Mouse (Mus musculus) limb, embryonic 10.5 days (tissue): ENCODE measurements around the gene Rere. TPM values are rescaled to one million over a fixed set of nuclear protein-coding genes. Genes with fewer than 3 reads are reported as not detected.

ENCODE experiments used
- DNase-seq: peaks from one replicate; pipeline ENCODE4 v3.0.0-alpha.2; 2017; ENCODE audit warnings: low spot score
- H3K27ac ChIP-seq: fragments of 300-500 bp; sonication (generic); 2 replicates; pipeline ENCODE4 v1.5.1; 2016; ENCODE audit warnings: mild to moderate bottlenecking
- H3K27me3 ChIP-seq: fragments of 300-500 bp; sonication (generic); 2 replicates; pipeline ENCODE4 v1.6.1; 2016; ENCODE audit warnings: low read depth, mild to moderate bottlenecking; ENCODE audit not compliant: poor library complexity, severe bottlenecking
- H3K36me3 ChIP-seq: fragments of 300-500 bp; sonication (generic); 2 replicates; pipeline ENCODE4 v1.6.1; 2016; ENCODE audit warnings: mild to moderate bottlenecking, moderate library complexity
- H3K4me1 ChIP-seq: fragments of 300-500 bp; sonication (generic); 2 replicates; pipeline ENCODE4 v1.6.1; 2016
- H3K4me3 ChIP-seq: fragments of 300-500 bp; sonication (generic); 2 replicates; pipeline ENCODE4 v1.5.1; 2016; ENCODE audit warnings: mild to moderate bottlenecking, moderate library complexity
- H3K9me3 ChIP-seq: fragments of 300-500 bp; sonication (generic); replicated peaks from 2 replicates; pipeline ENCODE4 v1.6.1; 2016; ENCODE audit warnings: mild to moderate bottlenecking
- WGBS: fragments of 180-500 bp; shearing (Covaris S2); methylation state at CpG from one replicate; pipeline ENCODE4 v1.1.7; 2016; 5-methylcytosine and 5-hydroxymethylcytosine counted together
- polyA plus RNA-seq: library from polyadenylated mRNA; unstranded; fragments of >200 nt; fragmentation: Nextera tagmentation; extraction: Ambion mirVana; gene quantifications from 2 replicates; pipeline ENCODE4 v1.2.1, GENCODE M21; 2016

The Rere gene
- polyA plus RNA-seq, 1 experiment from 2014 or later = 40.3 TPM

GRCm38 (mm10) chr4:150649327-150649726, 367.9 kb downstream of the Rere start:
- H3K4me3 ChIP-seq = no peak overlapping the region
- no peaks in the 10 kb centered on the region for H3K9me3 ChIP-seq
- no peak overlapping the region for H3K27ac ChIP-seq
- H3K4me1 ChIP-seq = peaks cover 21% of the 10 kb centered on the region
- WGBS = 86% methylated on average over 5 of the region's 5 CpGs
- no peak for DNase-seq
- peaks cover 36% of the 10 kb centered on the region for H3K27me3 ChIP-seq
- no peaks in the 10 kb centered on the region for H3K36me3 ChIP-seq

- peak; percentile 66 for DNase-seq
- H3K27me3 ChIP-seq = peaks cover 46% of the 10 kb centered on the region
- H3K4me3 ChIP-seq = peak within 1 kb of the TSS; percentile 54
- H3K36me3 ChIP-seq = no peaks in the 10 kb centered on the region
- peaks cover 23% of the 10 kb centered on the region for H3K4me1 ChIP-seq
- WGBS = 5% methylated on average over 41 of the region's 41 CpGs
- no peaks in the 10 kb centered on the region for H3K9me3 ChIP-seq
- H3K27ac ChIP-seq = 0 out of 2 replicates have a peak within 1 kb of the TSS, but pooled peaks have one; percentile 27
These were observed 370.2 kb downstream of the Rere start, which contains the start of gene Slc45a1 for GRCm38 (mm10) chr4:150651390-150652277. Gene Slc45a1 (minus strand): TSS chr4:150652174.

- no peaks in the 10 kb centered on the region for H3K36me3 ChIP-seq
- H3K4me3 ChIP-seq = no peak overlapping the region
- H3K4me1 ChIP-seq = peaks cover 23% of the 10 kb centered on the region
- H3K27me3 ChIP-seq = peaks cover 46% of the 10 kb centered on the region
- DNase-seq = no peak
- no peaks in the 10 kb centered on the region for H3K9me3 ChIP-seq
- H3K27ac ChIP-seq = no peak overlapping the region
- WGBS = 34% methylated on average over 11 of the region's 11 CpGs
These were observed 371.7 kb downstream of the Rere start for GRCm38 (mm10) chr4:150653072-150653599.

- Histone ChIP-seq H3K9me3 (no peaks in the 10 kb centered on the region), H3K36me3 (no peaks in the 10 kb centered on the region), H3K27ac (peak overlapping the region; percentile 7; the same call in 1 of the 2 replicates), H3K4me3 (no peak overlapping the region), H3K4me1 (peaks cover 30% of the 10 kb centered on the region), H3K27me3 (peaks cover 43% of the 10 kb centered on the region)
- DNase-seq = peak; percentile 95
- 5% methylated on average over 17 of the region's 17 CpGs for whole genome bisulfite sequencing
These were observed 374.5 kb downstream of the Rere start for GRCm38 (mm10) chr4:150655989-150656388.

GRCm38 (mm10) chr4:150656504-150656903, 375.1 kb downstream of the Rere start:
- H3K27me3 ChIP-seq = peaks cover 41% of the 10 kb centered on the region
- no peak for DNase-seq
- WGBS = 79% methylated on average over 6 of the region's 6 CpGs

GRCm38 (mm10) chr4:150659926-150660610, 378.6 kb downstream of the Rere start:
- Histone ChIP-seq H3K4me1 (peaks cover 29% of the 10 kb centered on the region), H3K27me3 (peaks cover 19% of the 10 kb centered on the region), H3K9me3 (no peaks in the 10 kb centered on the region), H3K27ac (peak overlapping the region; percentile 77; the same call in 1 of the 2 replicates), H3K36me3 (no peaks in the 10 kb centered on the region), H3K4me3 (no peak overlapping the region)
- 80% methylated on average over 9 of the region's 9 CpGs for WGBS
- no peak for DNase-seq

More at GRCm38 (mm10) chr4:150656504-150656903, 375.1 kb downstream of the Rere start:
- Histone ChIP-seq H3K36me3 (no peaks in the 10 kb centered on the region), H3K9me3 (no peaks in the 10 kb centered on the region), H3K4me1 (peaks cover 32% of the 10 kb centered on the region), H3K4me3 (no peak overlapping the region), H3K27ac (no peak overlapping the region)

- peak overlapping the region; percentile 77 for H3K27ac ChIP-seq
- H3K9me3 ChIP-seq = no peaks in the 10 kb centered on the region
- DNase-seq = no peak
- peak overlapping the region; percentile 42 for H3K4me3 ChIP-seq
- WGBS = 7% methylated on average over 13 of the region's 13 CpGs
- no peaks in the 10 kb centered on the region for H3K36me3 ChIP-seq
- peaks cover 17% of the 10 kb centered on the region for H3K27me3 ChIP-seq
- H3K4me1 ChIP-seq = peaks cover 39% of the 10 kb centered on the region
These were observed 380.4 kb downstream of the Rere start for GRCm38 (mm10) chr4:150661886-150662285.

GRCm38 (mm10) chr4:150663192-150663591, 381.7 kb downstream of the Rere start:
- no peaks in the 10 kb centered on the region for H3K36me3 ChIP-seq
- no peaks in the 10 kb centered on the region for H3K9me3 ChIP-seq
- peaks cover 17% of the 10 kb centered on the region for H3K27me3 ChIP-seq
- H3K4me1 ChIP-seq = peaks cover 39% of the 10 kb centered on the region
- peak; percentile 69 for DNase-seq
- no peak overlapping the region for H3K4me3 ChIP-seq
- WGBS = 62% methylated on average over 12 of the region's 12 CpGs
- no peak overlapping the region for H3K27ac ChIP-seq

GRCm38 (mm10) chr4:150664726-150665125, 383.3 kb downstream of the Rere start:
- WGBS = 85% methylated on average over 7 of the region's 7 CpGs
- DNase-seq = no peak
- Histone ChIP-seq H3K9me3 (no peaks in the 10 kb centered on the region), H3K27ac (no peak overlapping the region), H3K4me1 (peaks cover 39% of the 10 kb centered on the region), H3K36me3 (no peaks in the 10 kb centered on the region), H3K27me3 (peaks cover 17% of the 10 kb centered on the region), H3K4me3 (no peak overlapping the region)

- Histone ChIP-seq H3K27me3 (peaks cover 17% of the 10 kb centered on the region), H3K9me3 (no peaks in the 10 kb centered on the region), H3K36me3 (no peaks in the 10 kb centered on the region), H3K4me3 (no peak overlapping the region), H3K27ac (0 out of 2 replicates have a peak overlapping the region, but pooled peaks have one; percentile 47), H3K4me1 (peaks cover 36% of the 10 kb centered on the region)
- no peak for DNase-seq
- WGBS = 81% methylated on average over 10 of the region's 10 CpGs
These were observed 384.4 kb downstream of the Rere start for GRCm38 (mm10) chr4:150665806-150666205.
